ENCODE assay signal across 7 mouse cellular contexts in the genomic region with DNA sequence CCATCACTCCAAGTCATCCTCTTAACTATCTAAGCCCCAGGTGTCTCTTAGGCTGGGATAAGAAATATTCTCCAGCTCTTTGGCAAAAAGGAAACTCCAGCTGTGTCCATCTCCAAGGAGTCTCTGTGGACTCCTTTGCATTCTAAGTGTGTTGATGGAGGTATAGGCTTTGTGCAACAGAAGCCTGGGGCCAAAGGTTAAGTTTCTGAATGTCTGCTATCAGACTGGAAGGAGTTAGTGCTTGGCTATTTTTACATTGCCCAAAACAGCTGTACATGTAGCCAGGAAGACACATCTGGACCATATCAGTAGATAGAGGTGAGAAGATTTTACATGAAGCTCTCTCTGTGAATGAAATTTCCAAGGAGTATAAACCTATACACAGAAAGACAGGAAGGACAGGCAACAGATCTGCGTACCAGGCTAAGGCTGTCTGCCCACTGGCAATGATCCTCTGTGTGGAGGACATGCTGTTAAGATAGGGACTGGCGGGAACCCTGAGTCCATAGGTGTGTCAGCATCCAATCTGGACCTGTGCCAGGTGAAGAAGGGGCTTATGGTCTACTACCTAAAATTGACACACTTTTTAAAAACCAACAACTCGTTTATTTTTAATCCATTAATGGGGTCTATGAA.
"Had no signal": no experiment of that assay in that cellular context is flagged by ENCODE, and none has a peak within 500 bp of the region (broad histone marks: within the 10 kb centered on the region; RNA-seq: fewer than 3 reads in every experiment).

No protein-coding gene starts in this region.

- DNase-seq: kidney, adult 11 months; kidney, postnatal 10 days; liver; liver, embryonic 13.5 days; liver, postnatal 0 days; lung, postnatal 36 days; thymus, postnatal 4 days had no signal
